Mouse (Mus musculus) thymus, postnatal 4 days (tissue): ENCODE measurements at regions not wholly inside any gene's neighbourhood (a gene's known extent, or its start where the extent isn't known, plus 50 kb on each side); places are given as distances from the start of the nearest gene placed in this dataset.

Source experiments
- DNase-seq: peaks from one replicate; pipeline ENCODE4 v3.0.0; 2021

GRCm38 (mm10) chr3:103464729-103465128 lies 110.3 kb upstream of the Syt6 start:
- DNase-seq = no peak

- DNase-seq = peak; percentile 16
These were observed 109.8 kb upstream of the Syt6 start for GRCm38 (mm10) chr3:103465132-103465690.

- peak; percentile 45 for DNase-seq
These were observed 109.1 kb upstream of the Syt6 start for GRCm38 (mm10) chr3:103465948-103466347.

GRCm38 (mm10) chr3:103470586-103471400 lies 104.2 kb upstream of the Syt6 start:
- DNase-seq = no peak

GRCm38 (mm10) chr3:103472598-103472997 lies 102.4 kb upstream of the Syt6 start:
- no peak for DNase-seq

GRCm38 (mm10) chr3:103473336-103473735 lies 101.7 kb upstream of the Syt6 start:
- DNase-seq = no peak

GRCm38 (mm10) chr3:103479845-103480543 lies 95.0 kb upstream of the Syt6 start:
- no peak for DNase-seq

- no peak for DNase-seq
These were observed 94.4 kb upstream of the Syt6 start for GRCm38 (mm10) chr3:103480676-103481075.

- no peak for DNase-seq
These were observed 91.7 kb upstream of the Syt6 start for GRCm38 (mm10) chr3:103483316-103483715.

GRCm38 (mm10) chr3:103483762-103484161 lies 91.3 kb upstream of the Syt6 start:
- DNase-seq = no peak

GRCm38 (mm10) chr3:103489786-103490185 lies 85.2 kb upstream of the Syt6 start:
- no peak for DNase-seq

GRCm38 (mm10) chr3:103490966-103491365 lies 84.1 kb upstream of the Syt6 start:
- DNase-seq = no peak

- DNase-seq = no peak
These were observed 82.8 kb upstream of the Syt6 start for GRCm38 (mm10) chr3:103492211-103492610.

GRCm38 (mm10) chr3:103493623-103494022 lies 81.4 kb upstream of the Syt6 start:
- DNase-seq = no peak

GRCm38 (mm10) chr3:103494043-103494442 lies 81.0 kb upstream of the Syt6 start:
- no peak for DNase-seq

- DNase-seq = no peak
These were observed 78.9 kb upstream of the Syt6 start for GRCm38 (mm10) chr3:103496083-103496482.

- DNase-seq = no peak
These were observed 78.3 kb upstream of the Syt6 start for GRCm38 (mm10) chr3:103496683-103497082.

GRCm38 (mm10) chr3:103497696-103498095 lies 77.3 kb upstream of the Syt6 start:
- no peak for DNase-seq

- no peak for DNase-seq
These were observed 76.6 kb upstream of the Syt6 start for GRCm38 (mm10) chr3:103498458-103498857.

- no peak for DNase-seq
These were observed 75.2 kb upstream of the Syt6 start for GRCm38 (mm10) chr3:103499801-103500200.

GRCm38 (mm10) chr3:103500366-103500765 lies 74.7 kb upstream of the Syt6 start:
- peak; percentile 22 for DNase-seq

GRCm38 (mm10) chr3:103504160-103504559 lies 70.9 kb upstream of the Syt6 start:
- no peak for DNase-seq

- DNase-seq = no peak
These were observed 61.6 kb upstream of the Syt6 start for GRCm38 (mm10) chr3:103513411-103513810.

GRCm38 (mm10) chr3:103514061-103514460 lies 61.0 kb upstream of the Syt6 start:
- no peak for DNase-seq
